Mouse (Mus musculus) olfactory bulb, adult 2 months (tissue): ENCODE measurements around the gene Nme8.

ENCODE experiments used
- CTCF ChIP-seq: fragments of 200-500 bp; IDR thresholded peaks from 2 replicates; pipeline ENCODE4 v1.5.1; 2012; ENCODE audit warnings: low read depth, mild to moderate bottlenecking, low read length, moderate library complexity; ENCODE audit not compliant: insufficient read depth
- POLR2A ChIP-seq: fragments of 200-500 bp; IDR thresholded peaks from 2 replicates; pipeline ENCODE4 v1.6.1; 2012; ENCODE audit warnings: mild to moderate bottlenecking, low read depth, low read length, moderate library complexity; ENCODE audit not compliant: insufficient read depth

- TF ChIP-seq CTCF (no peak), POLR2A (no peak)
Observed at GRCm38 (mm10) chr13:19690417-19690816, 7.2 kb downstream of the Nme8 start.
